8 mouse cellular contexts compared by ENCODE assay signal in genomic region chr16:64754743-64755139, GRCm38 (mm10). TPM values are rescaled to one million over a fixed set of nuclear protein-coding genes. Genes with fewer than 3 reads are reported as not detected.
DNase-seq lines count a peak whose midpoint lies in the region; ATAC-seq and TF ChIP-seq lines count a peak whose summit lies in the region.

No protein-coding gene starts in this region.

- H3K9ac ChIP-seq in liver, postnatal 0 days (replicated peaks), result no peak overlapping the region
- no peak overlapping the region for H3K9ac ChIP-seq in liver, embryonic 11.5 days (ENCODE audit: low read depth, low read length)
- no peak overlapping the region for H3K9ac ChIP-seq in forebrain, embryonic 16.5 days (replicated peaks; ENCODE audit: low read depth, low read length)

- ATAC-seq in CD4-positive, CD25-positive, alpha-beta regulatory T cell, adult 4 months, result no peak
- ATAC-seq in liver, postnatal 0 days, result no peak
- ATAC-seq in liver, embryonic 11.5 days (replicated peaks; ENCODE audit: low FRiP score), result no peak
- peak; percentile 70 for ATAC-seq in forebrain, embryonic 16.5 days
- no peak for ATAC-seq in erythroblast, adult 5-6 weeks (replicated peaks; ENCODE audit: low FRiP score, poor library complexity, severe bottlenecking)

- no peak overlapping the region for H3K4me3 ChIP-seq in liver, postnatal 0 days (ENCODE audit: low read depth, low read length)
- H3K4me3 ChIP-seq in liver, embryonic 11.5 days (ENCODE audit: low read depth, low read length), result no peak overlapping the region
- H3K4me3 ChIP-seq in forebrain, embryonic 16.5 days (replicated peaks; ENCODE audit: low read length), result no peak overlapping the region

- peak; percentile 64 for TF ChIP-seq CTCF in liver, postnatal 0 days (IDR thresholded peaks at IDR 0.05; ENCODE audit: low read depth)

- H3K4me1 ChIP-seq in liver, postnatal 0 days (ENCODE audit: insufficient read depth), result no peaks in the 10 kb centered on the region
- peaks cover 2% of the 10 kb centered on the region; the same call in 1 of the 2 replicates for H3K4me1 ChIP-seq in liver, embryonic 11.5 days (replicated peaks; ENCODE audit: control insufficient read depth, insufficient read depth, low read length)
- no peaks in the 10 kb centered on the region for H3K4me1 ChIP-seq in forebrain, embryonic 16.5 days (replicated peaks; ENCODE audit: control insufficient read depth, insufficient read depth, low read length)

- no peak for TF ChIP-seq EP300 in liver, postnatal 0 days (IDR thresholded peaks at IDR 0.05; ENCODE audit: low read depth)

- peak; percentile 41 for DNase-seq in CD4-positive, CD25-positive, alpha-beta regulatory T cell, adult 2 months (ENCODE audit: low read depth, low spot score)
- no peak for DNase-seq in liver, postnatal 0 days
- DNase-seq in liver, embryonic 11.5 days (ENCODE audit: low spot score), result no peak
- DNase-seq in mesoderm, embryonic 11.5 days (ENCODE audit: low read depth, low spot score), result peak; percentile 71
- DNase-seq in B cell, adult 2 months, result no peak

- H3K9me3 ChIP-seq in liver, postnatal 0 days (ENCODE audit: low read length), result no peaks in the 10 kb centered on the region
- no peaks in the 10 kb centered on the region for H3K9me3 ChIP-seq in liver, embryonic 11.5 days (ENCODE audit: control insufficient read depth, low read length)
- no peaks in the 10 kb centered on the region for H3K9me3 ChIP-seq in forebrain, embryonic 16.5 days (ENCODE audit: control insufficient read depth, low read length)

- WGBS in liver, postnatal 0 days (ENCODE audit: insufficient replicate concordance), result 38% methylated on average over 3 of the region's 3 CpGs
- 41% methylated on average over 3 of the region's 3 CpGs for WGBS in liver, embryonic 11.5 days
- 50% methylated on average over 3 of the region's 3 CpGs for WGBS in forebrain, embryonic 16.5 days

- no peaks in the 10 kb centered on the region for H3K27me3 ChIP-seq in liver, postnatal 0 days (ENCODE audit: insufficient read depth, low read length)
- no peaks in the 10 kb centered on the region for H3K27me3 ChIP-seq in liver, embryonic 11.5 days (replicated peaks; ENCODE audit: control insufficient read depth, insufficient read depth, low read length)
- no peaks in the 10 kb centered on the region for H3K27me3 ChIP-seq in forebrain, embryonic 16.5 days (replicated peaks; ENCODE audit: control insufficient read depth, insufficient read depth, low read length)

- no peak overlapping the region for H3K27ac ChIP-seq in liver, postnatal 0 days (ENCODE audit: low read depth)
- H3K27ac ChIP-seq in liver, embryonic 11.5 days (ENCODE audit: low read depth, low read length), result no peak overlapping the region
- no peak overlapping the region for H3K27ac ChIP-seq in forebrain, embryonic 16.5 days (ENCODE audit: low read length)

- no peak overlapping the region for H3K4me2 ChIP-seq in liver, postnatal 0 days (ENCODE audit: low read depth, low read length)
- H3K4me2 ChIP-seq in liver, embryonic 11.5 days, result no peak overlapping the region
- no peak overlapping the region for H3K4me2 ChIP-seq in forebrain, embryonic 16.5 days (ENCODE audit: low read length)

- H3K36me3 ChIP-seq in liver, postnatal 0 days (replicated peaks; ENCODE audit: insufficient read depth, low read length), result no peaks in the 10 kb centered on the region
- H3K36me3 ChIP-seq in liver, embryonic 11.5 days (ENCODE audit: control insufficient read depth, insufficient read depth, low read length), result no peaks in the 10 kb centered on the region
- H3K36me3 ChIP-seq in forebrain, embryonic 16.5 days (ENCODE audit: control insufficient read depth, insufficient read depth), result no peaks in the 10 kb centered on the region

RNA-seq across cellular contexts. Expression of gene 4930453N24Rik, which starts 16.2 kb away (rescaled TPM):
- 10 to 100 TPM; 12.3 to 21.5 TPM for polyA plus RNA-seq in CD4-positive, CD25-positive, alpha-beta regulatory T cell, adult 4 months (2017; shearing (Covaris generic))
- 10.0 and 10.5 TPM in 2 replicates for polyA plus RNA-seq in liver, postnatal 0 days (2015; fragmentation: Nextera tagmentation; extraction: Ambion mirVana)
- 20.9 and 22.3 TPM in 2 replicates for polyA plus RNA-seq in liver, embryonic 11.5 days (2014; fragmentation: Nextera tagmentation; extraction: Ambion mirVana)
- polyA plus RNA-seq in forebrain, embryonic 16.5 days (2015; fragmentation: Nextera tagmentation; extraction: Ambion mirVana), result 19.0 and 25.2 TPM in 2 replicates
- 5.0 and 8.2 TPM in 2 replicates for total RNA-seq in erythroblast, adult 5-6 weeks (2015; ENCODE audit: low replicate concordance)
- total RNA-seq in erythroblast, adult 5-6 weeks (2017; ENCODE audit: low replicate concordance), result 9.5 and 10.4 TPM in 2 replicates

Comparison
In these comparisons a context has a peak if more than half of its experiments do, and no peak if none do; other contexts are left out.
1. DNase-seq: peak in CD4-positive, CD25-positive, alpha-beta regulatory T cell, adult 2 months (single experiment) and mesoderm, embryonic 11.5 days (single experiment); none in liver, postnatal 0 days (single experiment), liver, embryonic 11.5 days (single experiment) and B cell, adult 2 months (0 of 2).